Mouse (Mus musculus): Measurements from ENCODE around the gene Cyth2. TPM values are rescaled to one million over a fixed set of nuclear protein-coding genes. Genes with fewer than 3 reads are reported as not detected.

Gene Cyth2
- polyA plus RNA-seq, 1 experiment, result 21.7 TPM

DNA sequence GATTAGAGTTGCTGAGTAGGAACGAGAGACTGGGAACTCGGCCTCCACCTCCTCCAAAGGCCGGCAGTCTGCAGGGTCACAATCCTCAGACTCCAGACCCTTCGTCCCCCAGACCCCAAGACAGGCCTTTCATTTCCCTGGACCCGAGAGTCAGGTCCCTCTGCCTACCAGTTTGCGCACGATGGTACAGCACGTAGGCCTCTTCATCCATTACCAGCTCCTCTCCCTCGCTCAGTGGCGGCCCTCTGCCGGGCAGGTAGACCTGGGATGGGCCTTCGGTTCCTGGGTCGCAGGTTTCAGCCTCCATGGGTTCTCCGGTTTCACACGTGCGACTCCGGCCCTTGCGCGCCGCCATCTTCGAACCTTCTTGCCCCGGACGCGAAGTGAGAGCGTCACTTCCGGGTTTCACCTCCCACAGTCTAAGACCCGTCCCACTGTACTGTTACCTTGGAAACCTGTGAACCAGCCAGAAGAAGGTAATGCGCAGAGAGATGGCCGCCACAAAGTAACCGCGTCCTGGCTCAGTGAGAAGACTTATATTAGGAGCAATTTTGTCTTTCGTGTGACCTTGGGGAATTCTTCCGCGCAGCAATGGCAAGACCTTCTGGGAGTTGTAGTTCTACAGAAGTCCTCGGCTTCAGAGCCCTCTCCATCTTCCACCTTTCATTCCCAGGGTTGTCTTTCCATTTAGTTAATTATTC lies 16.2 kb upstream of the Cyth2 start, which contains the start of gene Grwd1:
Gene Grwd1 (minus strand): TSS at position 518 of the 701 bp plus-strand sequence.
- Histone ChIP-seq H3K27ac (ENCODE audit: insufficient read depth, low read length) (0 out of 2 replicates have a peak within 1 kb of the TSS, but pooled peaks have one; percentile 15), H3K4me3 (ENCODE audit: extremely low read depth, insufficient read depth, insufficient read length) (peak within 1 kb of the TSS; percentile 93), H3K4me1 (ENCODE audit: control insufficient read depth, insufficient read depth, insufficient read length) (peaks cover 11% of the 10 kb centered on the region), H3K36me3 (ENCODE audit: control insufficient read depth, insufficient read depth, low read length) (peaks cover 16% of the 10 kb centered on the region), H3K27me3 (ENCODE audit: control insufficient read depth, insufficient read depth, low read length) (peaks cover 21% of the 10 kb centered on the region)
- peak; percentile 78 to 89 for DNase-seq (ENCODE audit: low read depth in 1 of 2, low spot score in 2 of 2)
- peak; percentile 17; the same call in 1 of the 2 replicates for TF ChIP-seq POLR2A (IDR thresholded peaks at IDR 0.05; ENCODE audit: low read depth, low read length)
- TF ChIP-seq CTCF (IDR thresholded peaks at IDR 0.05; ENCODE audit: extremely low read depth, insufficient read depth, insufficient read length, insufficient replicate concordance), result no peak
- WGBS, result 0% methylated on average over 35 of the region's 35 CpGs

- peaks cover 24% of the 10 kb centered on the region for H3K36me3 ChIP-seq (ENCODE audit: control insufficient read depth, insufficient read depth, low read length)
- DNase-seq (ENCODE audit: low read depth in 1 of 2, low spot score in 2 of 2), result no peak
- 88% methylated on average over 7 of the region's 7 CpGs for WGBS
- no peak for TF ChIP-seq CTCF (IDR thresholded peaks at IDR 0.05; ENCODE audit: extremely low read depth, insufficient read depth, insufficient read length, insufficient replicate concordance)
- peaks cover 7% of the 10 kb centered on the region; the same call in 1 of the 2 replicates for H3K4me1 ChIP-seq (ENCODE audit: control insufficient read depth, insufficient read depth, insufficient read length)
- no peaks in the 10 kb centered on the region for H3K27me3 ChIP-seq (ENCODE audit: control insufficient read depth, insufficient read depth, low read length)
- no peak overlapping the region for H3K4me3 ChIP-seq (ENCODE audit: extremely low read depth, insufficient read depth, insufficient read length)
- H3K27ac ChIP-seq (ENCODE audit: insufficient read depth, low read length), result no peak overlapping the region
Observed at GRCm38 (mm10) chr7:45826631-45827030, 12.2 kb upstream of the Cyth2 start.

- Histone ChIP-seq H3K36me3 (ENCODE audit: control insufficient read depth, insufficient read depth, low read length) (peaks cover 24% of the 10 kb centered on the region), H3K27me3 (ENCODE audit: control insufficient read depth, insufficient read depth, low read length) (no peaks in the 10 kb centered on the region), H3K4me3 (ENCODE audit: extremely low read depth, insufficient read depth, insufficient read length) (no peak within 1 kb of the TSS), H3K4me1 (ENCODE audit: control insufficient read depth, insufficient read depth, insufficient read length) (no peaks in the 10 kb centered on the region), H3K27ac (ENCODE audit: insufficient read depth, low read length) (no peak within 1 kb of the TSS)
- TF ChIP-seq CTCF (IDR thresholded peaks at IDR 0.05; ENCODE audit: extremely low read depth, insufficient read depth, insufficient read length, insufficient replicate concordance) (no peak), POLR2A (IDR thresholded peaks at IDR 0.05; ENCODE audit: low read depth, low read length) (no peak)
- DNase-seq (ENCODE audit: low read depth in 1 of 2, low spot score in 2 of 2), result no peak
- 90% methylated on average over 7 of the region's 7 CpGs for WGBS
Observed at GRCm38 (mm10) chr7:45824598-45824997, 10.2 kb upstream of the Cyth2 start, which contains the start of gene Kcnj14. Gene Kcnj14, minus strand, starts transcription at chr7:45824782.

- peaks cover 11% of the 10 kb centered on the region for H3K36me3 ChIP-seq (ENCODE audit: control insufficient read depth, insufficient read depth, low read length)
- H3K27ac ChIP-seq (ENCODE audit: insufficient read depth, low read length), result no peak overlapping the region
- H3K4me3 ChIP-seq (ENCODE audit: extremely low read depth, insufficient read depth, insufficient read length), result no peak overlapping the region
- TF ChIP-seq POLR2A (IDR thresholded peaks at IDR 0.05; ENCODE audit: low read depth, low read length) (no peak), CTCF (IDR thresholded peaks at IDR 0.05; ENCODE audit: extremely low read depth, insufficient read depth, insufficient read length, insufficient replicate concordance) (no peak)
- DNase-seq (ENCODE audit: low read depth in 1 of 2, low spot score in 2 of 2), result no peak
- H3K27me3 ChIP-seq (ENCODE audit: control insufficient read depth, insufficient read depth, low read length), result no peaks in the 10 kb centered on the region
- no peaks in the 10 kb centered on the region for H3K4me1 ChIP-seq (ENCODE audit: control insufficient read depth, insufficient read depth, insufficient read length)
Observed at GRCm38 (mm10) chr7:45820913-45821312, 6.5 kb upstream of the Cyth2 start.

DNA sequence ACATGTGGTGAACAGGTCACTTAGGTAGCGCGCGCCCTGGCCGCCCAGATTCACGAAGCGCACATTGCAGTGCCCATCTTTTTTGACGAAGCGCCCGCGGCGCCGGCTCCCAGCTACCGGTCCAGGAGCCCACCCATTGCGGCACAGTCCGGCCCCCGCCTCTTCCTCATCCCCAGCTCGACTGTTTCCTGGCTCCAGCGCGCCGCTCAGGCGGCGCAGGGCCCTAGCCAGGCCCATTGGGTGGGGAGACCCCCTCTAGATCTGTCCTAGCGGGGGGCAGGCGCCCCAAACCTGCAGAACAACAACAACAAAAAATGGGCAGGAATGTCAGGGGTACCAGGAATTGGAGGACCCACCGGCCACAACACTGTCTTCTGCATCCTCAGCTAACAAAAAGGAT lies 5.5 kb upstream of the Cyth2 start:
- TF ChIP-seq POLR2A (IDR thresholded peaks at IDR 0.05; ENCODE audit: low read depth, low read length), result no peak
- no peak for TF ChIP-seq CTCF (IDR thresholded peaks at IDR 0.05; ENCODE audit: extremely low read depth, insufficient read depth, insufficient read length, insufficient replicate concordance)
- 23% methylated on average over 25 of the region's 25 CpGs for WGBS
- H3K36me3 ChIP-seq (ENCODE audit: control insufficient read depth, insufficient read depth, low read length), result peaks cover 3% of the 10 kb centered on the region; the same call in 1 of the 2 replicates
- no peak overlapping the region for H3K27ac ChIP-seq (ENCODE audit: insufficient read depth, low read length)
- no peaks in the 10 kb centered on the region for H3K27me3 ChIP-seq (ENCODE audit: control insufficient read depth, insufficient read depth, low read length)
- no peak for DNase-seq (ENCODE audit: low read depth in 1 of 2, low spot score in 2 of 2)
- H3K4me3 ChIP-seq (ENCODE audit: extremely low read depth, insufficient read depth, insufficient read length), result no peak overlapping the region
- peaks cover under 1% of the 10 kb centered on the region; the same call in 1 of the 2 replicates for H3K4me1 ChIP-seq (ENCODE audit: control insufficient read depth, insufficient read depth, insufficient read length)

DNA sequence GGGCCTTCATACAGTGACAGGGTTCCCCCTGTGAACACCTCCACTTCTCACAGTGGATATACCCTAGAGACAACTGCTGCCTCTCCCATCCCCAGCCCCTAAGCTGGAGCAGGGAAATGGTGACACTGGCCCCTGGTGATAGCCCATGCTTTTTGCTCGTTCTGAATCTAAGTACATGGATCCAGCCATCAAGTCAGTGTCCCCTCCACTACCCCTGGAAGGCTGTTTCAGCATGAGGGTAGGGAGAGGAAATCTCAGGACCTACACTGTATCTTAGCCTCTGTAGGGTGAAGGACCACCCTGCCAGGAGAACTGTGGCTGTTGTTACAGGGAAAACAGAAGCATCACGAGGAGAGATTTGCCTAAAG lies 1.6 kb upstream of the Cyth2 start:
- no peak for DNase-seq (ENCODE audit: low read depth in 1 of 2, low spot score in 2 of 2)
- Histone ChIP-seq H3K4me3 (ENCODE audit: extremely low read depth, insufficient read depth, insufficient read length) (no peak overlapping the region), H3K27ac (ENCODE audit: insufficient read depth, low read length) (no peak overlapping the region), H3K4me1 (ENCODE audit: control insufficient read depth, insufficient read depth, insufficient read length) (peaks cover 4% of the 10 kb centered on the region; the same call in 1 of the 2 replicates), H3K27me3 (ENCODE audit: control insufficient read depth, insufficient read depth, low read length) (no peaks in the 10 kb centered on the region), H3K36me3 (ENCODE audit: control insufficient read depth, insufficient read depth, low read length) (peaks cover 13% of the 10 kb centered on the region)
- WGBS, result 68% methylated on average over 2 of the region's 2 CpGs
- TF ChIP-seq POLR2A (IDR thresholded peaks at IDR 0.05; ENCODE audit: low read depth, low read length) (no peak), CTCF (IDR thresholded peaks at IDR 0.05; ENCODE audit: extremely low read depth, insufficient read depth, insufficient read length, insufficient replicate concordance) (no peak)
